Mouse (Mus musculus): ENCODE measurements around the gene Atp6v0a4. TPM values are rescaled to one million over a fixed set of nuclear protein-coding genes. Genes with fewer than 3 reads are reported as not detected.

The Atp6v0a4 gene
- polyA plus RNA-seq, 1 experiment from 2014 or later: 7.3 TPM

DNA sequence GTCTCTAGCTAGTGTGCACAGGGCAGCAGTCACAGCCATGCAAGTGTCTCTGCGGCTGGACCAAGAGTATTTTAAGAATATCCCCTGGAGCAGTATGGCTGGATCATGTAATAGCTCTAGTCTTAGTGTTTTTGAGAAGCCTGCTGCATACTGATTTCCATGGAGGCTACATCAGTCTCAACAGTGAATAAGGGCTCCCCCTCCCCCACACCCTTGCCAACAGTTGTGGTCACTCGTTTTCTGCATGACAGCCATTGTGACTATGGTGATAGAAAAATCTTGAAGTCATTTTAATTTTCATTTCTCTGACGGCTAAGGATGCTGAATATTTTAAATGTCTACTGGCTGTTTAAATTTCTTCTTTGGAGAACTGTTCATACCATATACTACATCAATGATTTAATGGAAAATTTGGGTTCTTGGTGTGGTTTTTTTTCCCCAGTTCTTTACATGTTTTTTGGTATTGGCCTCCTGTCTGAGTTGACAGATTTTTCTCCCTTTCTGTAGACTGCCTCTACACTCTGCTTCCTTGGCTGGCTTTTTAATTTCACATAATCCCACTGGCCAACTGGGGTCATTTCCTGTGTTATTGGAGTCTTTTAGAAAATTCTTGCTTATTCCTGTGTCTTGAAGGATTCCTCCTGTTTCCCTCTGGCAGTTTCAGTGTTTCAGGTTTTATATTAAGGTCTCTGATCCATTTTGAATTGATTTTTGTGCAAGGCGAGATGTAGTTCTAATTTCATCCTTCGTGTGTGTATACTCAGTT is 91.4 kb downstream of the Atp6v0a4 start:
- no peaks in the 10 kb centered on the region for H3K27me3 ChIP-seq (replicated peaks)
- WGBS: 47% methylated on average over 5 of the region's 5 CpGs
- no peaks in the 10 kb centered on the region for H3K36me3 ChIP-seq
- H3K4me3 ChIP-seq (replicated peaks): no peak overlapping the region
- ATAC-seq (ENCODE audit: insufficient read depth, low FRiP score, low read depth): no peak
- peak overlapping the region; percentile 65; the same call in 1 of the 2 replicates for H3K27ac ChIP-seq
- H3K9ac ChIP-seq: no peak overlapping the region
- H3K4me2 ChIP-seq: no peak overlapping the region
- H3K4me1 ChIP-seq: peaks cover 9% of the 10 kb centered on the region; the same call in 1 of the 2 replicates
- H3K9me3 ChIP-seq: no peaks in the 10 kb centered on the region

GRCm38 (mm10) chr6:38031924-38032540 is 92.4 kb downstream of the Atp6v0a4 start:
- no peak overlapping the region for H3K4me2 ChIP-seq
- H3K27ac ChIP-seq: peak overlapping the region; percentile 65; the same call in 1 of the 2 replicates
- WGBS: 38% methylated on average over 7 of the region's 7 CpGs
- ATAC-seq (ENCODE audit: insufficient read depth, low FRiP score, low read depth): no peak
- H3K4me1 ChIP-seq: peaks cover 9% of the 10 kb centered on the region; the same call in 1 of the 2 replicates
- no peaks in the 10 kb centered on the region for H3K27me3 ChIP-seq (replicated peaks)
- H3K36me3 ChIP-seq: no peaks in the 10 kb centered on the region
- H3K9me3 ChIP-seq: no peaks in the 10 kb centered on the region
- no peak overlapping the region for H3K9ac ChIP-seq
- no peak overlapping the region for H3K4me3 ChIP-seq (replicated peaks)

- Histone ChIP-seq H3K4me3 (replicated peaks) (no peak overlapping the region), H3K9me3 (no peaks in the 10 kb centered on the region), H3K4me1 (peaks cover 9% of the 10 kb centered on the region; the same call in 1 of the 2 replicates), H3K27ac (no peak overlapping the region), H3K27me3 (replicated peaks) (no peaks in the 10 kb centered on the region), H3K9ac (no peak overlapping the region), H3K4me2 (no peak overlapping the region), H3K36me3 (no peaks in the 10 kb centered on the region)
- ATAC-seq (ENCODE audit: insufficient read depth, low FRiP score, low read depth): no peak
- 37% methylated on average over 2 of the region's 2 CpGs for WGBS
Measured at GRCm38 (mm10) chr6:38028205-38028604, 96.2 kb downstream of the Atp6v0a4 start.

GRCm38 (mm10) chr6:38027771-38028170 is 96.6 kb downstream of the Atp6v0a4 start:
- no peak for ATAC-seq (ENCODE audit: insufficient read depth, low FRiP score, low read depth)
- Histone ChIP-seq H3K4me1 (peaks cover 8% of the 10 kb centered on the region; the same call in 1 of the 2 replicates), H3K36me3 (no peaks in the 10 kb centered on the region), H3K4me3 (replicated peaks) (no peak overlapping the region), H3K27ac (no peak overlapping the region), H3K9me3 (no peaks in the 10 kb centered on the region), H3K4me2 (no peak overlapping the region), H3K27me3 (replicated peaks) (no peaks in the 10 kb centered on the region), H3K9ac (no peak overlapping the region)
- 36% methylated on average over 1 of the region's 1 CpGs for WGBS

GRCm38 (mm10) chr6:38023284-38023683 is 101.1 kb downstream of the Atp6v0a4 start:
- Histone ChIP-seq H3K4me1 (no peaks in the 10 kb centered on the region), H3K9me3 (no peaks in the 10 kb centered on the region), H3K4me2 (no peak overlapping the region), H3K9ac (no peak overlapping the region), H3K27ac (no peak overlapping the region), H3K27me3 (replicated peaks) (no peaks in the 10 kb centered on the region), H3K36me3 (no peaks in the 10 kb centered on the region), H3K4me3 (replicated peaks) (no peak overlapping the region)
- WGBS: 23% methylated on average over 7 of the region's 7 CpGs
- ATAC-seq (ENCODE audit: insufficient read depth, low FRiP score, low read depth): no peak

GRCm38 (mm10) chr6:38021406-38021805 is 103.0 kb downstream of the Atp6v0a4 start:
- Histone ChIP-seq H3K27me3 (replicated peaks) (no peaks in the 10 kb centered on the region), H3K4me2 (no peak overlapping the region), H3K9ac (no peak overlapping the region), H3K4me1 (no peaks in the 10 kb centered on the region), H3K4me3 (replicated peaks) (no peak overlapping the region), H3K27ac (no peak overlapping the region), H3K36me3 (no peaks in the 10 kb centered on the region), H3K9me3 (no peaks in the 10 kb centered on the region)
- WGBS: 83% methylated on average over 7 of the region's 7 CpGs
- ATAC-seq (ENCODE audit: insufficient read depth, low FRiP score, low read depth): no peak

DNA sequence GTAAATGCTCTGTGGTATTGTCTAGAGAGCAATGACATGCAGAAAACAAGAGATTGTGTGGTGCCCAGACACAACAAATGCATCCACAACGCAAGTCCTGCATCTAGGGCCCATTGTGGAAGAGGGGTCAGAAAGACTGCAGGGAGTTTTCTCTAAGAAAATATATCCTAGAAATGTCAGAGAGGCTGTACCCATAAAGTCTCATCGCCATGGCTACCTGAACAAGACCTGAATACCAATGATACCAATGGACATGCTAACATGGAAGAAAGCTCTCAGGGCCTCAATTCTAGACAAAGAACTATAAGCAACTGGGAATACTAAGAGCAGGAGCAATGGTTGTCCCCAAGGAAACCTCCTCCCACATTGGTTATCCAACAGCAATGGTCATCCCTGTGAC is 111.6 kb downstream of the Atp6v0a4 start:
- 91% methylated on average over 2 of the region's 2 CpGs for WGBS
- H3K4me2 ChIP-seq: no peak overlapping the region
- ATAC-seq (ENCODE audit: insufficient read depth, low FRiP score, low read depth): no peak
- H3K4me1 ChIP-seq: no peaks in the 10 kb centered on the region
- H3K36me3 ChIP-seq: no peaks in the 10 kb centered on the region
- H3K27ac ChIP-seq: no peak overlapping the region
- no peak overlapping the region for H3K4me3 ChIP-seq (replicated peaks)
- H3K27me3 ChIP-seq (replicated peaks): no peaks in the 10 kb centered on the region
- no peak overlapping the region for H3K9ac ChIP-seq
- no peaks in the 10 kb centered on the region for H3K9me3 ChIP-seq

GRCm38 (mm10) chr6:38007459-38007858 is 116.9 kb downstream of the Atp6v0a4 start:
- no peaks in the 10 kb centered on the region for H3K4me1 ChIP-seq
- H3K36me3 ChIP-seq: no peaks in the 10 kb centered on the region
- 9% methylated on average over 6 of the region's 6 CpGs for WGBS
- H3K9me3 ChIP-seq: no peaks in the 10 kb centered on the region
- no peak overlapping the region for H3K27ac ChIP-seq
- no peak overlapping the region for H3K9ac ChIP-seq
- no peak for ATAC-seq (ENCODE audit: insufficient read depth, low FRiP score, low read depth)
- no peaks in the 10 kb centered on the region for H3K27me3 ChIP-seq (replicated peaks)
- H3K4me2 ChIP-seq: no peak overlapping the region
- no peak overlapping the region for H3K4me3 ChIP-seq (replicated peaks)

Other genes starting within 250 kb of the Atp6v0a4 start
- gene Svopl, start 77.6 kb downstream of the Atp6v0a4 start, polyA plus RNA-seq (2015; fragmentation: Nextera tagmentation; extraction: Ambion mirVana): 0.86 and 0.94 TPM in 2 replicates
- gene Tmem213, start 15.3 kb downstream of the Atp6v0a4 start, polyA plus RNA-seq (2015; fragmentation: Nextera tagmentation; extraction: Ambion mirVana): 1.4 and 1.8 TPM in 2 replicates
- gene D630045J12Rik, start 129.4 kb upstream of the Atp6v0a4 start, polyA plus RNA-seq (2015; fragmentation: Nextera tagmentation; extraction: Ambion mirVana): 3.5 and 3.8 TPM in 2 replicates
- gene Zc3hav1l, start 174.7 kb upstream of the Atp6v0a4 start, polyA plus RNA-seq (2015; fragmentation: Nextera tagmentation; extraction: Ambion mirVana): 8.2 and 9.4 TPM in 2 replicates
- 10.2 and 12.1 TPM in 2 replicates for gene Zc3hav1, start 230.0 kb upstream of the Atp6v0a4 start, polyA plus RNA-seq (2015; fragmentation: Nextera tagmentation; extraction: Ambion mirVana)

Measured in stomach, embryonic 15.5 days (tissue).